Mouse (Mus musculus) lung, postnatal 4 days (tissue): Measurements from ENCODE around the gene Eif3k.

Experiments used
- DNase-seq, 2 experiments: peaks; one replicate each; pipeline ENCODE4 v3.0.0; 2021

Eif3k gene

GRCm38 (mm10) chr7:28981651-28982273, at the start of gene Eif3k, which contains the start of gene Map4k1:
Gene Eif3k (minus strand): TSS chr7:28981864.
Gene Map4k1 (plus strand): TSS chr7:28982050.
- DNase-seq = peak; percentile 97

GRCm38 (mm10) chr7:29029690-29030656, 48.3 kb upstream of the Eif3k start:
- no peak for DNase-seq

- DNase-seq = no peak
Observed at GRCm38 (mm10) chr7:29028761-29029160, 47.1 kb upstream of the Eif3k start.

GRCm38 (mm10) chr7:29026811-29027210, 45.1 kb upstream of the Eif3k start:
- DNase-seq = no peak

GRCm38 (mm10) chr7:29026195-29026594, 44.5 kb upstream of the Eif3k start:
- no peak for DNase-seq

- no peak for DNase-seq
Observed at GRCm38 (mm10) chr7:29025566-29025965, 43.9 kb upstream of the Eif3k start.

GRCm38 (mm10) chr7:29023514-29023913, 41.9 kb upstream of the Eif3k start:
- peak in 1 of 2 experiments; percentile 20 for DNase-seq

- no peak for DNase-seq
Observed at GRCm38 (mm10) chr7:29022479-29022878, 40.8 kb upstream of the Eif3k start.

GRCm38 (mm10) chr7:29019447-29020220, 38.0 kb upstream of the Eif3k start:
- no peak for DNase-seq

- no peak for DNase-seq
Observed at GRCm38 (mm10) chr7:29017222-29017621, 35.6 kb upstream of the Eif3k start.

- DNase-seq = no peak
Observed at GRCm38 (mm10) chr7:29016440-29016839, 34.8 kb upstream of the Eif3k start.

- DNase-seq = no peak
Observed at GRCm38 (mm10) chr7:29014984-29015383, 33.3 kb upstream of the Eif3k start.

- DNase-seq = peak in 1 of 2 experiments; percentile 16
Observed at GRCm38 (mm10) chr7:29008714-29009113, 27.1 kb upstream of the Eif3k start.

GRCm38 (mm10) chr7:29008171-29008570, 26.5 kb upstream of the Eif3k start:
- DNase-seq = peak in 1 of 2 experiments; percentile 24

- DNase-seq = no peak
Observed at GRCm38 (mm10) chr7:29007224-29008101, 25.8 kb upstream of the Eif3k start.

- DNase-seq = peak; percentile 80 to 87
Observed at GRCm38 (mm10) chr7:29000651-29001605, 19.3 kb upstream of the Eif3k start.

- no peak for DNase-seq
Observed at GRCm38 (mm10) chr7:28993402-28993801, 11.7 kb upstream of the Eif3k start.

GRCm38 (mm10) chr7:28992997-28993396, 11.3 kb upstream of the Eif3k start:
- DNase-seq = no peak

GRCm38 (mm10) chr7:28991616-28992015, 10.0 kb upstream of the Eif3k start:
- DNase-seq = no peak

- DNase-seq = no peak
Observed at GRCm38 (mm10) chr7:28990766-28991273, 9.2 kb upstream of the Eif3k start.

- DNase-seq = no peak
Observed at GRCm38 (mm10) chr7:28985207-28985606, 3.5 kb upstream of the Eif3k start.
